Mouse (Mus musculus) stomach, postnatal 0 days (tissue): ENCODE data around the gene Uqcrc2.

Experiments used
- CTCF ChIP-seq: IDR thresholded peaks from 2 replicates; pipeline ENCODE4 v1.5.1; 2016; ENCODE audit warnings: antibody characterized with exemption, low read depth, mild to moderate bottlenecking, moderate library complexity
- EP300 ChIP-seq: optimal IDR thresholded peaks from 2 replicates; pipeline ENCODE3; 2016; ENCODE audit warnings: antibody characterized with exemption

DNA sequence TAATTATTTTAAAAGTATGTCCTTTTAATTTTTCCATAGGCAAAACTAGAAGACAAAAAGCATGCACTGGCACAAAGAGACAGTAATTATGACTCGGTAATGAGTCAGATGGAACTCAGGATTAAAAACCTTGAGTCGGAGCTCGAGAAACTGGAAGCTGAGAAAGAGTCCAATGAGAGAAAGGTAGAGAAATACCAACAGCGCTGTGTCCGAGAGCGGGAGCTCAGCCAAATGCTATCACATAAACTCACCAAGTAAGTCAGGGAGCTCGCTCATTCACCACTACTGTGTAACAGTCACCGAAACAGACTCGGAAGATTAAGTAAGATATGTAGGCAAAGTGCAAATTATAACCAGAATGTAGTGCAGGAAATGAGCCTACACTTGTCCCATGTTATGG, 14.1 kb upstream of the Uqcrc2 start:
- TF ChIP-seq CTCF: no peak
- no peak for TF ChIP-seq EP300
